Mouse (Mus musculus): Measurements from ENCODE around the gene Car11. TPM values are rescaled to one million over a fixed set of nuclear protein-coding genes. Genes with fewer than 3 reads are reported as not detected.

Car11 gene
- polyA plus RNA-seq, 1 experiment = 3.6 TPM

DNA sequence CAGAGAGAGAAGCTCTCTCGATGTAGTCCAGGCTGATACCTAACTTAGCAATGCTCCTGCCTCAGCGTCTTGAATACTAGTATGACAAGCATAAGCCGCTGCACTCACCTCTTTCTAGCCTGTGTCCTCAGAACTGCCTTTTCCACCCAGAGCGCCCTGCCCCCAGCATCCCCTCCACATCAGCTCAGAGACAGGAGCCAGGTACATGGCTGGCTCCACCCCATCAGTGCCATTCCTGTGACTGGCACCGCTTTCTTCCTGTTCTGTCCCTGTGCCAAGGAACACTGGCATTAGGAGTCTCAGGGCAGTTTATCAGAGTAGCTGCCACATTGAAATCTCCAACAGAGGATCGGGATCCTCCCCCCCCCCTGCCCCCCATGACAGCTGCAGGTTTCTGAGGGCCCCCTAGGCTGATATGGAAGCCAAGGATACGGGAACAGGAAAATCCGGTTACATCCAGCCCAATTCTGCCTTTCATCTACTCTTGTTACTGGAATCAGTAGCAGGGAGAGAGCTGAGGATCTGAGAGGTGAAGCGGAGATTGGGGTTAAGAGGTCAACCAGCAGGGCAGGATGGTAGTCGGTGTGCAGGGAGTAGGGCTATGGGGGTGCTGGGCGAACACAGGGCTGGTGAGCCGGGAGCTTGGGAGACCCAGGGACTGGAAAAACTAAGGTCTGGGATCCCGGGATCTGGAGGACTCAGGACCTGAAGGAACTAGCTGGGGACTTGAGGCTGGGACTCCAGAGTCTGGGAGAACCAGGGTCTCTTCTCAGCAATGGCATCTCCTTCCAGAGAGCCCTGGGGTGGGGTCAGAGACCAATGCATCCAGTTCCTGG lies 34.1 kb upstream of the Car11 start:
- Histone ChIP-seq H3K4me2 (ENCODE audit: low read depth) (no peak overlapping the region), H3ac (ENCODE audit: control insufficient read depth, insufficient read length) (no peak overlapping the region), H3K36me3 (ENCODE audit: control insufficient read depth, insufficient read depth) (no peaks in the 10 kb centered on the region), H3K4me3 (no peak overlapping the region), H3K79me2 (ENCODE audit: control insufficient read depth, insufficient read depth) (no peaks in the 10 kb centered on the region), H3K27me3 (ENCODE audit: control insufficient read depth, insufficient read depth, insufficient read length) (no peaks in the 10 kb centered on the region)
- TF ChIP-seq REST (IDR thresholded peaks at IDR 0.05; ENCODE audit: insufficient read depth, insufficient read length) (no peak), MAX (IDR thresholded peaks at IDR 0.05; ENCODE audit: low read depth) (no peak), MYOD1 (IDR thresholded peaks at IDR 0.05; ENCODE audit: control insufficient read depth in 1 of 3, insufficient read length in 2 of 3, low read depth in 2 of 3) (no peak), POLR2A (IDR thresholded peaks at IDR 0.05; ENCODE audit: insufficient read length, low read depth) (no peak), SRF (IDR thresholded peaks at IDR 0.05; ENCODE audit: control insufficient read depth, insufficient read length, low read depth) (no peak), CEBPB (IDR thresholded peaks at IDR 0.05; ENCODE audit: insufficient read depth, poor library complexity, severe bottlenecking) (no peak), E2F4 (IDR thresholded peaks at IDR 0.05; ENCODE audit: insufficient read depth) (no peak), TCF12 (IDR thresholded peaks at IDR 0.05; ENCODE audit: insufficient read depth, poor library complexity, severe bottlenecking) (no peak), POLR2AphosphoS2 (IDR thresholded peaks at IDR 0.05; ENCODE audit: insufficient read length, low read depth) (no peak), USF1 (IDR thresholded peaks at IDR 0.05; ENCODE audit: low read depth) (no peak), TCF3 (IDR thresholded peaks at IDR 0.05; ENCODE audit: insufficient read length, low read depth) (no peak)

DNA sequence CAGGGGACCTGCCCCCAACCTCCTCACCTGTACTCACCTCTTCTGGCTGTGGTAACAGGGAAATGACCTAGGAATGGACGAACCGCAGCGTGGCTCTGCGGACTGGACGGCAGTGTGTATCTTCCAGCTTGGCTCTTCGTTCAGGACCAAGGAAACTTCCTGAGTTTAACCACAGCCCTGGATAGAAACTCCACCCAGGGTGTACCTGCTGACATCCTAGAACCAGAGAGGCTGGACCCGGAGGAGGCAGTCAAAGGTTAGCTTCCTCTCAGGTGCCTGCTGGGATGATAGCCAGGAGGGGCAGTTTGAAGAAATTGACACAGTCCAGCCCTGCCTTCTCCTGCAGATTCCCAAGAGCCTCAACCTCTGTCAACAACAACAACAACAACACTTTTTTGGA lies 33.5 kb upstream of the Car11 start, which contains the start of gene Fut2:
TSS of gene Fut2 (minus strand) at position 234 of the 400 bp plus-strand sequence.
- H3K4me3 ChIP-seq = no peak within 1 kb of the TSS
- H3K27me3 ChIP-seq (ENCODE audit: control insufficient read depth, insufficient read depth, insufficient read length) = no peaks in the 10 kb centered on the region
- TF ChIP-seq CEBPB (IDR thresholded peaks at IDR 0.05; ENCODE audit: insufficient read depth, poor library complexity, severe bottlenecking) (no peak), REST (IDR thresholded peaks at IDR 0.05; ENCODE audit: insufficient read depth, insufficient read length) (no peak)
- no peaks in the 10 kb centered on the region for H3K79me2 ChIP-seq (ENCODE audit: control insufficient read depth, insufficient read depth)
- H3K4me2 ChIP-seq (ENCODE audit: low read depth) = no peak within 1 kb of the TSS
- H3K36me3 ChIP-seq (ENCODE audit: control insufficient read depth, insufficient read depth) = no peaks in the 10 kb centered on the region
- no peak within 1 kb of the TSS for H3ac ChIP-seq (ENCODE audit: control insufficient read depth, insufficient read length)

DNA sequence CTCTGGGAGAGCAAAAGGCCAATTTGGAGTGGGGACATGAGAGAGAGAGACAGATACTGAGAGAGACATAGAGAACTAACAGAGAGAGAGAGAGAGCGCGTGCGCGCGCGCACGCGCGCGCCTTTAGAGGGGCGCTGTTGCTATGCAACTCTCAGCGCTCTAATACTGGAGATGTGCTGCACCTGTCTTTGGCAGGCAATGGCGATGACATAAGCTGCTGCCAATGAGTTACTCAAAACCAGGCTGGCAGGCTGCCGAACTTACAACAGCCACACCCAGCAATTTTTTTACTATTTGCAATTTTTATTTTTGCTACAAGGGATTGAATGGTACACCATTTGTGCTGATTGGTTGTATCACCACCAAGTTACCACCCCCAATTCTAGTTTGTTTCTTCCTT lies 31.9 kb upstream of the Car11 start:
- TF ChIP-seq MAX (IDR thresholded peaks at IDR 0.05; ENCODE audit: low read depth) (no peak), MYOD1 (IDR thresholded peaks at IDR 0.05; ENCODE audit: control insufficient read depth in 1 of 3, insufficient read length in 2 of 3, low read depth in 2 of 3) (peak in 2 of 3 experiments; percentile 57 to 64), POLR2AphosphoS2 (IDR thresholded peaks at IDR 0.05; ENCODE audit: insufficient read length, low read depth) (no peak), MYOG (IDR thresholded peaks at IDR 0.05; ENCODE audit: control insufficient read depth in 1 of 3, insufficient read depth in 1 of 3, insufficient read length in 2 of 3, low read depth in 2 of 3) (peak in 2 of 3 experiments; percentile 13 to 22), TCF3 (IDR thresholded peaks at IDR 0.05; ENCODE audit: insufficient read length, low read depth) (no peak)
- Histone ChIP-seq H3K27me3 (ENCODE audit: control insufficient read depth, insufficient read depth, insufficient read length) (no peaks in the 10 kb centered on the region), H3K4me3 (no peak overlapping the region), H3ac (ENCODE audit: control insufficient read depth, insufficient read length) (no peak overlapping the region), H3K79me2 (ENCODE audit: control insufficient read depth, insufficient read depth) (no peaks in the 10 kb centered on the region), H3K36me3 (ENCODE audit: control insufficient read depth, insufficient read depth) (no peaks in the 10 kb centered on the region), H3K4me2 (ENCODE audit: low read depth) (no peak overlapping the region)

DNA sequence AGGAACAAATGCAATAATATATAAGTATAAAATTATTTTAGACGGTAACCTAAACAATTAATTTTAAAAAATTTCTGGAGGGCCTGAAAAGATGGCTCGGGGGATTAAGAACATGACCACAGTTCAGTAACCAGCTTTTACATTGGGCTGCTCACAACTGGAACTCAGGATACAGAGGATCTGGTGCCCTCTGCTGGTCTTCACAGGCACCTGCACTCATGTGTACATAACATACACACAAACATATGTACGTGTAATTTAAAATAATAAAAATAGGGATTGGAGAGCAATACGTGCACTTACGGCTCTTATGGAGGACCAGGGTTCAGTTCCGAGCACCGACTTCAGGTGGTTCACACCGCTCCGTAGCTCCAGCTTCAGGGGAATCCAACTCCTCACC lies 30.7 kb upstream of the Car11 start:
- Histone ChIP-seq H3K27me3 (ENCODE audit: control insufficient read depth, insufficient read depth, insufficient read length) (no peaks in the 10 kb centered on the region), H3K4me2 (ENCODE audit: low read depth) (no peak overlapping the region), H3K79me2 (ENCODE audit: control insufficient read depth, insufficient read depth) (no peaks in the 10 kb centered on the region), H3K4me3 (no peak overlapping the region), H3K36me3 (ENCODE audit: control insufficient read depth, insufficient read depth) (no peaks in the 10 kb centered on the region), H3ac (ENCODE audit: control insufficient read depth, insufficient read length) (no peak overlapping the region)
- TF ChIP-seq MYOD1 (IDR thresholded peaks at IDR 0.05; ENCODE audit: control insufficient read depth in 1 of 3, insufficient read length in 2 of 3, low read depth in 2 of 3) (no peak), CEBPB (IDR thresholded peaks at IDR 0.05; ENCODE audit: insufficient read depth, poor library complexity, severe bottlenecking) (no peak), POLR2AphosphoS2 (IDR thresholded peaks at IDR 0.05; ENCODE audit: insufficient read length, low read depth) (no peak), USF1 (IDR thresholded peaks at IDR 0.05; ENCODE audit: low read depth) (no peak)

DNA sequence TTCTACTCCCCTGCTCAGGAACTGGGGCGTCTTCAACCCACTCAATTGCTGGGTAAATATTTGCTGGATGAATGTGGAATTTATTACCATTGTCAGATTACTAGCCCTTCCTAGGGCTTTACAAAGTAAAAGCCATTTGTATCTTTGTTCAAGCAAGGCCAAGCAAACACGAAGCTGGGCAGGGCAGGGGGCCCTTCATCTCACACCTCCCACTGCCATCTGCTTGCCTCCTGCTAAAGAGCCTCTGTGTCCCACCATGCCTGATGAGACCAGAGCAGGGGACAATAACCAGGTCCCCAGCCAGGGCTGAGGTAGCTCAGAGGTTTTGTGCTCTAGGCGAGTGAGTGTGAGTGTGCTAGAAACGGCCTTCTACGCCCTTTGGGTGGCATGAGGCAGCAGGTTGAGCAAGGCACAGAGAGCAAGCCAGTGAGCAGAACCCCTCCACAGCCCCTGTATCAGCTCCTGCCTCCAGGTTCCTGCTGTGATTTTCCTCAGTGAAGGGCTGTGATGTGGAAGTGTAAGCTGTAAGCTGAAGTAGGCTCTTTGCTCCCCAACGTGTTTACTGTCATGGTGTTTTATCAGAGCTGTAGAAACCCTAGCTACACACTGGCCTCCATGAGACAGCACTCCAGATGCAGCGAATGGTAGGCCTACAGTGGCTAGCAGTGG lies 21.9 kb upstream of the Car11 start:
- H3K4me2 ChIP-seq (ENCODE audit: low read depth) = no peak overlapping the region
- no peak overlapping the region for H3ac ChIP-seq (ENCODE audit: control insufficient read depth, insufficient read length)
- TF ChIP-seq USF1 (IDR thresholded peaks at IDR 0.05; ENCODE audit: low read depth) (no peak), POLR2A (IDR thresholded peaks at IDR 0.05; ENCODE audit: insufficient read length, low read depth) (no peak), TCF3 (IDR thresholded peaks at IDR 0.05; ENCODE audit: insufficient read length, low read depth) (no peak), MYOG (IDR thresholded peaks at IDR 0.05; ENCODE audit: control insufficient read depth in 1 of 3, insufficient read depth in 1 of 3, insufficient read length in 2 of 3, low read depth in 2 of 3) (no peak), MAX (IDR thresholded peaks at IDR 0.05; ENCODE audit: low read depth) (no peak), SRF (IDR thresholded peaks at IDR 0.05; ENCODE audit: control insufficient read depth, insufficient read length, low read depth) (no peak), CEBPB (IDR thresholded peaks at IDR 0.05; ENCODE audit: insufficient read depth, poor library complexity, severe bottlenecking) (no peak), TCF12 (IDR thresholded peaks at IDR 0.05; ENCODE audit: insufficient read depth, poor library complexity, severe bottlenecking) (no peak), E2F4 (IDR thresholded peaks at IDR 0.05; ENCODE audit: insufficient read depth) (no peak), REST (IDR thresholded peaks at IDR 0.05; ENCODE audit: insufficient read depth, insufficient read length) (no peak), MYOD1 (IDR thresholded peaks at IDR 0.05; ENCODE audit: control insufficient read depth in 1 of 3, insufficient read length in 2 of 3, low read depth in 2 of 3) (no peak), POLR2AphosphoS2 (IDR thresholded peaks at IDR 0.05; ENCODE audit: insufficient read length, low read depth) (no peak)
- H3K4me3 ChIP-seq = no peak overlapping the region
- no peaks in the 10 kb centered on the region for H3K79me2 ChIP-seq (ENCODE audit: control insufficient read depth, insufficient read depth)
- no peaks in the 10 kb centered on the region for H3K27me3 ChIP-seq (ENCODE audit: control insufficient read depth, insufficient read depth, insufficient read length)
- no peaks in the 10 kb centered on the region for H3K36me3 ChIP-seq (ENCODE audit: control insufficient read depth, insufficient read depth)
